Mouse (Mus musculus) liver, embryonic 13.5 days (tissue): ENCODE results near the gene Mmp11. TPM values are rescaled to one million over a fixed set of nuclear protein-coding genes. Genes with fewer than 3 reads are reported as not detected.

Experiments used
- ATAC-seq: fragments of 200-750 bp; cut with Nextera tagmentation; 2 replicates; pipeline ENCODE4 v1.8.0; 2017; ENCODE audit warnings: low read depth, mild to moderate bottlenecking, moderate number of reproducible peaks, moderate library complexity
- DNase-seq: peaks from one replicate; pipeline ENCODE4 v3.0.0; 2022
- H3K27ac ChIP-seq: fragments of 300-500 bp; sonication (generic); 2 replicates; pipeline ENCODE4 v1.5.1; 2015; ENCODE audit warnings: moderate library complexity, mild to moderate bottlenecking, inconsistent platforms
- H3K27me3 ChIP-seq: fragments of 300-500 bp; sonication (generic); 2 replicates; pipeline ENCODE4 v1.6.1; 2015; ENCODE audit warnings: mild to moderate bottlenecking, inconsistent platforms
- H3K36me3 ChIP-seq: fragments of 300-500 bp; sonication (generic); 2 replicates; pipeline ENCODE4 v1.6.1; 2015; ENCODE audit warnings: mild to moderate bottlenecking, inconsistent platforms
- H3K4me1 ChIP-seq: fragments of 300-500 bp; sonication (generic); replicated peaks from 2 replicates; pipeline ENCODE4 v1.6.1; 2015; ENCODE audit warnings: inconsistent platforms
- H3K4me2 ChIP-seq: fragments of 300-500 bp; sonication (generic); 2 replicates; pipeline ENCODE4 v1.6.1; 2015; ENCODE audit warnings: inconsistent platforms, mild to moderate bottlenecking, moderate library complexity
- H3K4me3 ChIP-seq: fragments of 300-500 bp; sonication (generic); replicated peaks from 2 replicates; pipeline ENCODE4 v1.5.1; 2015; ENCODE audit warnings: mild to moderate bottlenecking, inconsistent platforms
- H3K9ac ChIP-seq: fragments of 300-500 bp; sonication (generic); 2 replicates; pipeline ENCODE4 v1.6.1; 2015; ENCODE audit warnings: mild to moderate bottlenecking, inconsistent platforms
- H3K9me3 ChIP-seq: fragments of 300-500 bp; sonication (generic); replicated peaks from 2 replicates; pipeline ENCODE4 v1.6.1; 2016; ENCODE audit warnings: inconsistent platforms
- WGBS: fragments of 180-500 bp; shearing (Covaris S2); methylation state at CpG from one replicate; pipeline ENCODE4 v1.1.7; 2015; ENCODE audit not compliant: insufficient replicate concordance; 5-methylcytosine and 5-hydroxymethylcytosine counted together
- polyA plus RNA-seq: library from polyadenylated mRNA; unstranded; fragments of >200 nt; fragmentation: Nextera tagmentation; extraction: Ambion mirVana; gene quantifications from 2 replicates; pipeline ENCODE4 v1.2.1, GENCODE M21; 2015

Gene Mmp11
- polyA plus RNA-seq, 1 experiment from 2014 or later: 4.1 TPM

DNA sequence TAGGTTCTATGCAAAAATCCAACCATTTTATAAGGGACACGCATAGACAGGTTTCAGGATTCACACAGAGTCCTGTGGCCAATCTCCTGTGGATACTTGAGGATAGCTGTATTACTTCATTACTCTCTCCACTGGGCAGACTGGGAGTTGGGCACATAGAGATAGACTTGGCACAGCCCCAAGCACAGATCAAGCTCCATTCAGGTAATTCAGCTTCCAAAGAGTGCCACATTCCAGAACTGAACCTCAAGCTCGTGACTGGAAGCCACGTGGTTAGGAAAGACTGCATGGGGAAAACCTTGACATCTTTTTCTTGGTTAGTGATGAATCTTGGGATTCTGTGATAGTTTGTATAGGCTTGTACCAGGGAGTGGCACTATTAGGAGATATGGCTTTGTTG is 57.5 kb downstream of the Mmp11 start:
- Histone ChIP-seq H3K27ac (no peak overlapping the region), H3K9me3 (no peaks in the 10 kb centered on the region), H3K4me1 (peaks cover under 1% of the 10 kb centered on the region; the same call in 1 of the 2 replicates), H3K9ac (no peak overlapping the region), H3K27me3 (peaks cover 20% of the 10 kb centered on the region), H3K36me3 (no peaks in the 10 kb centered on the region), H3K4me3 (no peak overlapping the region), H3K4me2 (no peak overlapping the region)
- DNase-seq: no peak
- 78% methylated on average over 3 of the region's 3 CpGs for WGBS
- no peak for ATAC-seq

GRCm38 (mm10) chr10:75873543-75874170 is 62.6 kb downstream of the Mmp11 start:
- Histone ChIP-seq H3K9me3 (no peaks in the 10 kb centered on the region), H3K27ac (no peak overlapping the region), H3K4me2 (peak overlapping the region; percentile 63), H3K4me3 (no peak overlapping the region), H3K27me3 (0 out of 2 replicates have a peak, but pooled peaks cover 3% of the 10 kb centered on the region), H3K9ac (0 out of 2 replicates have a peak overlapping the region, but pooled peaks have one; percentile 42), H3K4me1 (peaks cover 17% of the 10 kb centered on the region), H3K36me3 (no peaks in the 10 kb centered on the region)
- ATAC-seq: no peak
- no peak for DNase-seq
- WGBS: 50% methylated on average over 10 of the region's 10 CpGs

Other genes starting within 250 kb of the Mmp11 start
- gene Cabin1, start 172.2 kb downstream of the Mmp11 start, polyA plus RNA-seq: 15.4 and 16.6 TPM in 2 replicates
- gene Ddt, start 163.1 kb downstream of the Mmp11 start, polyA plus RNA-seq: 180 and 186 TPM in 2 replicates
- not detected in 2 replicates for gene Gm20441, start 155.5 kb downstream of the Mmp11 start, polyA plus RNA-seq
- gene Gstt3, start 155.1 kb downstream of the Mmp11 start, polyA plus RNA-seq: 8.0 and 10.3 TPM in 2 replicates
- 49.2 and 50.2 TPM in 2 replicates for gene Gstt1, start 137.9 kb downstream of the Mmp11 start, polyA plus RNA-seq
- not detected in 2 replicates for gene Gstt4, start 114.0 kb downstream of the Mmp11 start, polyA plus RNA-seq
- 35.3 and 39.2 TPM in 2 replicates for gene Gstt2, start 99.1 kb downstream of the Mmp11 start, polyA plus RNA-seq
- 877 and 1,047 TPM in 2 replicates for gene Mif, start 76.3 kb downstream of the Mmp11 start, polyA plus RNA-seq
- 0.21 and 0.51 TPM in 2 replicates for gene Derl3, start 43.1 kb downstream of the Mmp11 start, polyA plus RNA-seq
- gene Smarcb1, start 14.9 kb downstream of the Mmp11 start, polyA plus RNA-seq: 85.6 and 88.1 TPM in 2 replicates
- 88.0 and 110 TPM in 2 replicates for gene Chchd10, start 3.4 kb downstream of the Mmp11 start, polyA plus RNA-seq
- gene Gm867, start 4.2 kb upstream of the Mmp11 start, polyA plus RNA-seq: 21.7 and 25.1 TPM in 2 replicates
- 0.67 and 0.81 TPM in 2 replicates for gene Vpreb3, start 6.6 kb upstream of the Mmp11 start, polyA plus RNA-seq
- gene Gm5134, start 18.0 kb upstream of the Mmp11 start, polyA plus RNA-seq: 0.08 TPM in 1 of 2 replicates, not detected in the other
- gene Zfp280b, start 96.2 kb upstream of the Mmp11 start, polyA plus RNA-seq: 12.7 and 15.9 TPM in 2 replicates
- gene Slc5a4b, start 174.5 kb upstream of the Mmp11 start, polyA plus RNA-seq: 0.13 and 0.20 TPM in 2 replicates
- gene Slc5a4a, start 211.0 kb upstream of the Mmp11 start, polyA plus RNA-seq: not detected in 2 replicates